Mouse (Mus musculus) olfactory bulb, adult 2 months (tissue): Measurements from ENCODE around the gene Zcwpw1. TPM values are rescaled to one million over a fixed set of nuclear protein-coding genes. Genes with fewer than 3 reads are reported as not detected.
"Not testable (repeated sequence)": the region's sequence is repeated elsewhere in the genome, so short reads cannot be mapped to it uniquely, and the experiment has no call there.

Experiments used
- H3K27ac ChIP-seq: fragments of 200-500 bp; 2 replicates; pipeline ENCODE4 v1.5.1; 2012; ENCODE audit warnings: low read depth, low read length; ENCODE audit not compliant: insufficient read depth
- H3K4me1 ChIP-seq: fragments of 200-500 bp; 2 replicates; pipeline ENCODE4 v1.6.1; 2012; ENCODE audit warnings: low read length; ENCODE audit not compliant: control insufficient read depth, insufficient read depth
- H3K4me3 ChIP-seq: fragments of 200-500 bp; 2 replicates; pipeline ENCODE4 v1.5.1; 2012; ENCODE audit warnings: mild to moderate bottlenecking, low read depth, low read length, moderate library complexity; ENCODE audit not compliant: insufficient read depth
- CTCF ChIP-seq: fragments of 200-500 bp; IDR thresholded peaks from 2 replicates; pipeline ENCODE4 v1.5.1; 2012; ENCODE audit warnings: low read depth, mild to moderate bottlenecking, low read length, moderate library complexity; ENCODE audit not compliant: insufficient read depth
- POLR2A ChIP-seq: fragments of 200-500 bp; IDR thresholded peaks from 2 replicates; pipeline ENCODE4 v1.6.1; 2012; ENCODE audit warnings: mild to moderate bottlenecking, low read depth, low read length, moderate library complexity; ENCODE audit not compliant: insufficient read depth
- WGBS: fragments of 180-500 bp; shearing (Covaris S2); methylation state at CpG from one replicate; pipeline ENCODE4 v1.1.7; 2018; 5-methylcytosine and 5-hydroxymethylcytosine counted together
- polyA plus RNA-seq: library from polyadenylated mRNA; stranded (reverse); fragments of >200 nt; gene quantifications from 2 replicates; pipeline ENCODE4 v1.2.4, GENCODE M21; 2012; ENCODE audit warnings: low replicate concordance; ENCODE audit not compliant: missing spikeins, insufficient read depth, insufficient read length

Gene Zcwpw1
- polyA plus RNA-seq, 1 experiment = not detected

DNA sequence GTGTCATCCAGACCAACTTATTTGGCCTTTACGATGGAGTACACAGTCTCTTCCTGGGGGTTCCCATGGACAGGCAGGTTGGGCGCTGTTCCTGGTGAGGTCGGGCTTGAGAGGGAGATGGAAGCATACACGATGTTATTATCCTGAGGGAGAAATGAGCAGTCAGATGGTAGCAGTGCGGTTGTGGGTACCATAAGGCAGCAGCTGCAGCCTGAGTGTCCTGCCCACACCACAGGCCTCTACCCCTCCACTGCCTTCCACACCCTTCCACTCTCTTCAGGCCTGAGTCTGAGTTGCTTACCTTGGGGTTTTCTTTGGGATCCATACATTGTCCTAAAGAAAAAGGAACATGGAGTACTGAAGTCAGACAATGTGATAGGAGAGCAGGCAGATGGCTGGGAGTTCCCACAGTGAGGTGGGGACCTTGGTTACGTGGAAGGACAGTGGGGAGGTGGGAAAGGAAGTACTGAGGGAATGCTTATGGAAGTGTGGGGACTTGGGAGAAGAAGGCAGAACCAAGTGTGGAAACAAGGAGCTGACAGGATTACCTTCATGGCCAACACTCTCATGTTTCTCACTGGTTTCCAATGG is 36.0 kb downstream of the Zcwpw1 start:
- no peaks in the 10 kb centered on the region for H3K4me1 ChIP-seq
- no peak overlapping the region for H3K4me3 ChIP-seq
- H3K27ac ChIP-seq = no peak overlapping the region
- TF ChIP-seq CTCF (no peak), POLR2A (no peak)
- 90% methylated on average over 6 of the region's 6 CpGs for WGBS

GRCm38 (mm10) chr5:137825030-137825429 is 37.4 kb downstream of the Zcwpw1 start:
- no peaks in the 10 kb centered on the region for H3K4me1 ChIP-seq
- 95% methylated on average over 3 of the region's 3 CpGs for WGBS
- no peak overlapping the region for H3K4me3 ChIP-seq
- no peak for TF ChIP-seq CTCF
- TF ChIP-seq POLR2A = no peak
- H3K27ac ChIP-seq = no peak overlapping the region

- no peak overlapping the region for H3K4me3 ChIP-seq
- TF ChIP-seq POLR2A = no peak
- no peak for TF ChIP-seq CTCF
- no peaks in the 10 kb centered on the region for H3K4me1 ChIP-seq
- no peak overlapping the region for H3K27ac ChIP-seq
- WGBS = 86% methylated on average over 2 of the region's 2 CpGs
These were observed 38.4 kb downstream of the Zcwpw1 start for GRCm38 (mm10) chr5:137825971-137826370.

GRCm38 (mm10) chr5:137826421-137826820 is 38.8 kb downstream of the Zcwpw1 start:
- Histone ChIP-seq H3K27ac (no peak overlapping the region), H3K4me3 (no peak overlapping the region), H3K4me1 (no peaks in the 10 kb centered on the region)
- WGBS = 71% methylated on average over 7 of the region's 7 CpGs
- TF ChIP-seq POLR2A (no peak), CTCF (no peak)

DNA sequence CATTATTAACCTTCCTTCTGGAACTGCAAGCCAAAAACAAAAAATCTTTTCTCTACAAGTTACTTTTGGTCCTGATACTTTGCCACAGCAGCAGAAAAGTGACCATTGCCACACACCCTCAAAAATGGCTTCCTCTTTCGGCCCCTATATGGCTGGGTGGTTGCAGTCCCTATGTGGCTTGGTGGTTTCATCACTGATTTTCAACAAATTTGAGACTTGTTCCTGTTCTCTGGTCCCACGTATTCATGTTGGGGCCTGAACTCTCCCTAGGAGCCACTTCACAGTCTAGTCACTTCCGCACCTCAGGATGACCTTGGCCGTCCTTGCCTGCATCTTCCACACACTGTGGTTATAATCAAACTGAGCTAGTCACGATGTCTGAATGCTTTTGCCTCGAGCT is 41.1 kb downstream of the Zcwpw1 start:
- 88% methylated on average over 6 of the region's 6 CpGs for WGBS
- TF ChIP-seq CTCF = no peak
- TF ChIP-seq POLR2A = no peak

GRCm38 (mm10) chr5:137830238-137830637 is 42.6 kb downstream of the Zcwpw1 start:
- TF ChIP-seq CTCF (no peak), POLR2A (no peak)
- Histone ChIP-seq H3K4me1 (no peaks in the 10 kb centered on the region), H3K27ac (no peak overlapping the region), H3K4me3 (no peak overlapping the region)
- 77% methylated on average over 7 of the region's 7 CpGs for WGBS

More for the DNA sequence above, 41.1 kb downstream of the Zcwpw1 start:
- Histone ChIP-seq H3K4me1 (no peaks in the 10 kb centered on the region), H3K27ac (no peak overlapping the region), H3K4me3 (no peak overlapping the region)

GRCm38 (mm10) chr5:137831106-137831505 is 43.5 kb downstream of the Zcwpw1 start:
- Histone ChIP-seq H3K4me1 (no peaks in the 10 kb centered on the region), H3K27ac (no peak overlapping the region), H3K4me3 (no peak overlapping the region)
- 88% methylated on average over 4 of the region's 4 CpGs for WGBS
- no peak for TF ChIP-seq POLR2A

GRCm38 (mm10) chr5:137831506-137831905 is 43.9 kb downstream of the Zcwpw1 start:
- TF ChIP-seq CTCF (no peak), POLR2A (no peak)
- no peak overlapping the region for H3K27ac ChIP-seq
- H3K4me3 ChIP-seq = no peak overlapping the region
- WGBS = 84% methylated on average over 6 of the region's 6 CpGs
- H3K4me1 ChIP-seq = no peaks in the 10 kb centered on the region

DNA sequence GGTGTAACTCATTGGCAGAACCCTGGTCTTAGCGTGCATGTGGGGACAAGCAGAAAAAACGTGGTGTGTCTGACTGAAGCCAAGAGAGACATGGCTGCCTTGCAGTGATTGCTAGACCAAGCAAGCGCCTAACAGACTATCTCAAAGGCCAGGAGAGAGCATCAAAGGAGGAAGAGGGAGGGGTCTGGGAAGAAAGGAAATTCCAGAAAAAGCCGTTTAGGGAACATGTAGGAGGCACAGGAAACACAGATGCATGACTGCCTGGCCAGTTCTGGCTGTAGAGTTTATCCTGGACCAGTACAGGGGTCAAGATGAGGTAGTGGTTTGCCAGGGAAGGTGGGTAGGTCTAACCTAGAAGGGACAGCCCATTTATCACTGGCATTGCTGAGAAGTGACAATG is 45.9 kb downstream of the Zcwpw1 start:
- no peak overlapping the region for H3K4me3 ChIP-seq
- no peak for TF ChIP-seq POLR2A
- TF ChIP-seq CTCF = no peak
- no peaks in the 10 kb centered on the region for H3K4me1 ChIP-seq
- H3K27ac ChIP-seq = no peak overlapping the region
- 46% methylated on average over 4 of the region's 4 CpGs for WGBS

- not testable (repeated sequence) for H3K4me3 ChIP-seq, H3K27ac ChIP-seq
These were observed 48.4 kb downstream of the Zcwpw1 start, which contains the start of gene Pilra for GRCm38 (mm10) chr5:137835966-137836520. Gene Pilra (minus strand): TSS chr5:137836281.

More at GRCm38 (mm10) chr5:137835966-137836520, 48.4 kb downstream of the Zcwpw1 start, which contains the start of gene Pilra:
- H3K4me1 ChIP-seq = not testable (repeated sequence)
- 70% methylated on average over 2 of the region's 2 CpGs for WGBS
